Mouse (Mus musculus) kidney, adult 2 months (tissue): ENCODE results near the gene Egflam. TPM values are rescaled to one million over a fixed set of nuclear protein-coding genes. Genes with fewer than 3 reads are reported as not detected.

Experiments used
- DNase-seq: peaks from one replicate; pipeline ENCODE4 v3.0.0; 2021
- H3K27ac ChIP-seq: fragments of 200-500 bp; 2 replicates; pipeline ENCODE4 v1.5.1; 2012; ENCODE audit warnings: low read depth, low read length, control low read depth, inconsistent platforms; ENCODE audit not compliant: insufficient read depth
- H3K27me3 ChIP-seq: fragments of 200-500 bp; replicated peaks from 2 replicates; pipeline ENCODE4 v1.6.1; 2012; ENCODE audit warnings: mild to moderate bottlenecking, moderate library complexity, low read length, inconsistent platforms; ENCODE audit not compliant: control insufficient read depth, insufficient read depth
- H3K36me3 ChIP-seq: fragments of 200-500 bp; 2 replicates; pipeline ENCODE4 v1.6.1; 2012; ENCODE audit warnings: mild to moderate bottlenecking, moderate library complexity, low read length, inconsistent platforms; ENCODE audit not compliant: control insufficient read depth, insufficient read depth
- H3K4me1 ChIP-seq: fragments of 200-500 bp; 2 replicates; pipeline ENCODE4 v1.6.1; 2011; ENCODE audit warnings: low read length; ENCODE audit not compliant: control insufficient read depth, insufficient read depth
- H3K4me3 ChIP-seq: fragments of 200-500 bp; 2 replicates; pipeline ENCODE4 v1.5.1; 2011; ENCODE audit warnings: mild to moderate bottlenecking, low read depth, low read length, control low read depth; ENCODE audit not compliant: insufficient read depth
- CTCF ChIP-seq: fragments of 200-500 bp; conservative IDR thresholded peaks from 2 replicates; pipeline ENCODE4 v1.5.1; 2011; ENCODE audit warnings: low read depth, mild to moderate bottlenecking, control low read depth, low read length, moderate library complexity, mixed read lengths; ENCODE audit not compliant: insufficient read depth, insufficient read length
- POLR2A ChIP-seq: fragments of 200-500 bp; IDR thresholded peaks from one replicate; pipeline ENCODE4 v1.6.1; 2011; ENCODE audit warnings: low read depth, low read length, control low read depth
- WGBS: fragments of 180-500 bp; shearing (Covaris S2); methylation state at CpG from one replicate; pipeline ENCODE4 v1.1.7; 2018; 5-methylcytosine and 5-hydroxymethylcytosine counted together
- polyA plus RNA-seq: library from polyadenylated mRNA; depleted of rRNA; stranded (reverse); fragments of >200 nt; gene quantifications from 2 replicates; pipeline ENCODE4 v1.2.3, GENCODE M21; 2012

The Egflam gene
- polyA plus RNA-seq, 1 experiment = 6.8 TPM

DNA sequence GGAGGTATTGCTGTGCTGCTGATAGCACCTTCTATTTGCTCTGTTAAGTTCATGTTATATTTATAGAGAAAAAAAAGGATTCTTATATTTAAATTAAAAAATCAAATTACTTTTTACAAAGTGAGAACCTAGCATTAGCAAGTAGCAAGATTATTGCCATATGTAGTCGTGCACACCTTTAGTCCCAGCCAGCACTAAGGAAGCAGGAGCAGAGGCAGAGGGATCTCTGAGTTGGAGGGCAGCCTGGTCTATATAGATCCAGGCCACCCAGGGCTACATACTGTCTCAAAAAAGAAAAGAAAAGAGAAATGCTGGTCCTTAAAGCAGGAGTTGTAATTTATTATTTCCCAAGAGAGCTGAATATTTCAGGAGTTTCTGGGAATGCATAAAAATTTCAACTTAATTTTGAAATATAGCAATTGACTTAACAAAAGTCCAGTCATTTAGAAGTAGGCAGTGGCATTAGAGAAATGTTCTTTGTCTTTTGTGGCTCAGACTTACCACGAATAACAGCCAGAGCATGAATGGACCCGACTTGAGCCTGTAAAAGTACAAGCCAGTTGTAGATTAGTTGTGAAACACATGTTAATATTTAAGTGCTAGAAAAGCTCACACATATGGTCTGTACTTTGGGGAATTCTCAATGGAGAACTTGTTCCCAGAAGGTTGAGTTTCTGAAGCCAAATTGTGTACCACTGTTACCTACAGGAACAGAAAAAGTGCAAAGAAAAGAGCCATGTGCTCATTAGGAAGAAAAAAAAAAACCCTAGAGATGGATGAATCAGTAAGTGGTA is 200.3 kb downstream of the Egflam start:
- TF ChIP-seq CTCF (no peak), POLR2A (no peak)
- 70% methylated on average over 3 of the region's 3 CpGs for WGBS
- Histone ChIP-seq H3K27me3 (no peaks in the 10 kb centered on the region), H3K27ac (no peak overlapping the region), H3K4me1 (no peaks in the 10 kb centered on the region), H3K4me3 (no peak overlapping the region), H3K36me3 (no peaks in the 10 kb centered on the region)
- DNase-seq = no peak

GRCm38 (mm10) chr15:7194748-7195221 is 203.4 kb downstream of the Egflam start:
- Histone ChIP-seq H3K36me3 (peaks cover 6% of the 10 kb centered on the region), H3K4me3 (no peak overlapping the region), H3K27ac (no peak overlapping the region), H3K4me1 (no peaks in the 10 kb centered on the region), H3K27me3 (no peaks in the 10 kb centered on the region)
- WGBS = 91% methylated on average over 6 of the region's 6 CpGs
- no peak for TF ChIP-seq CTCF
- no peak for TF ChIP-seq POLR2A
- no peak for DNase-seq

- H3K27ac ChIP-seq = no peak overlapping the region
- no peaks in the 10 kb centered on the region for H3K27me3 ChIP-seq
- H3K4me3 ChIP-seq = no peak overlapping the region
- no peaks in the 10 kb centered on the region for H3K4me1 ChIP-seq
- peaks cover 6% of the 10 kb centered on the region for H3K36me3 ChIP-seq
- TF ChIP-seq POLR2A (no peak), CTCF (no peak)
- no peak for DNase-seq
- WGBS = 57% methylated on average over 13 of the region's 13 CpGs
Observed at GRCm38 (mm10) chr15:7194147-7194720, 204.0 kb downstream of the Egflam start.

DNA sequence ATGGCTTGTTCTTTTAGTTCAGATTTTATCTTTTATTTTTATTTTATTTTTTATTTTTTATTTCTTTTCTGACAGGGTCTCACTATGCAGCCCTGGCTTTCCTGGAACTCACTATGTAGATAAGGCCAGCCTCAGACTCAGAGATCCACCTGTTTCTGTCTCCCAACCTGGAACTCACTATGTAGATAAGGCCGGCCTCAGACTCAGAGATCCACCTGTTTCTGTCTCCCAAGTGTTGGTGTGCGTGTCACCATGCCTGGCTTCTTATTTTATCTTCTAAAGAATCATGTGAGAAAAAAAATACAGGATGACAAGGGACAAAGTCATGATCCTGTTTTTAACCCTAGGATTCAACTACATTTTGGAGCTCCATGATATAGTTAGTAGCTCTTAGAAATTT is 205.6 kb downstream of the Egflam start:
- no peak for TF ChIP-seq POLR2A
- no peak for TF ChIP-seq CTCF
- Histone ChIP-seq H3K4me3 (no peak overlapping the region), H3K4me1 (no peaks in the 10 kb centered on the region), H3K27ac (no peak overlapping the region), H3K36me3 (peaks cover 6% of the 10 kb centered on the region), H3K27me3 (no peaks in the 10 kb centered on the region)
- 94% methylated on average over 2 of the region's 2 CpGs for WGBS
- DNase-seq = no peak

DNA sequence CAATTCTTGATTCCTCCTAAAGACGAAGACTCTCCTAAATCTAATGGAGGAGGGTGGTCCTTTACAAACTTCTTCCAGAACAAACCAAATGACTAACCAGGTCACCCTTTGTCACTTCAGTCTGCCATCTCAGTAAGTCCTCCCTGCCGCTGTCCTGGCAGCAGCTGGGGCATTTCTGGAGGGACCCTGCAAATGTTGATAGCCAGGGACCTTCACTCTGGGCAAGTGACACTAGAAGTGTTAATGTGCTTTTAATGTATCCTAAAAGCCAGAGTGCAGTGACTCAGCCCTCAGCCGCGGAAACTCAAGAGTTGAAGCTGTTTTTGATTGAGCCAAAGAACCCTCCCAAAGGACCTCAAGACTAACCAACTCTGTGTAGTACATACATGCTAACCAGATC is 207.1 kb downstream of the Egflam start:
- DNase-seq = no peak
- 80% methylated on average over 4 of the region's 4 CpGs for WGBS
- H3K27me3 ChIP-seq = no peaks in the 10 kb centered on the region
- no peak overlapping the region for H3K4me3 ChIP-seq
- TF ChIP-seq CTCF (no peak), POLR2A (no peak)
- no peaks in the 10 kb centered on the region for H3K4me1 ChIP-seq
- peaks cover 6% of the 10 kb centered on the region for H3K36me3 ChIP-seq
- H3K27ac ChIP-seq = no peak overlapping the region

DNA sequence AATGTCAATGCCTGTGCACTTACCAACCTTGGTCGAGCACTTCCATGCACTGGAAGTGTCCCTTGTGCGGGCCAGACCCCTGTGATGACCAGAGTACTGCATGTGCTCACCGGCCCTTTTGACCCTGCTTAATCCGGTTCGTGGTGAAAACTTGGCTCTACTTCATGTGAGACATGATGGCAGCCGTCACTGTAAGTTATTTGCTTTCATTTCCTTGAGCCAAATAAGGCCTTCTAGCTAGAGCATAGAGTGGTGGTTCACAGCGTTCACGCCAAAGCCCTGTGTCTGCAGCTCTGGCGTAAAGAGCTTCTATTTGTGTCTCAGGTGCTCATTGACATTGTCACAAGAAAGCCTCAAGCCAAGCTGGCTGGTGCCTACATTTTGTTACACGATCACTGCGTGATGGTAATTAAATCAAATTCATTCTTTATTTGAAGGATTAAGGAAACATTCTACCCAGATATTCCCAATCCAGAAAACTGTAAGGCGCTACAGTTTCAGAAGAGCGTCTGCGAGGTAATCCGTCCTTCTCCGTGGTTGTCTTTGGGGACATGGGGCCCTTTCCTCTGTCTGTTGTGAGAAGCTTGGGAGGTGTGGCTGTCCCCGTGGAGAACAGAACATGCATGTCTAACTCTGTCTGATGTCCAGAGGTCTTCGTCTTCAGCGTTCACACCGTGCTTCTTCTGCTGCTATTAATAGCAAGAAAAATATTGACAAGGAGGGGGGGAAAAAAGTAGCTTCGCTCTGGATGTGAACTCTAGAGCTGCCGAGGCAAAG is 208.3 kb downstream of the Egflam start:
- no peaks in the 10 kb centered on the region for H3K4me1 ChIP-seq
- TF ChIP-seq CTCF = no peak
- no peak for TF ChIP-seq POLR2A
- H3K4me3 ChIP-seq = no peak overlapping the region
- no peaks in the 10 kb centered on the region for H3K27me3 ChIP-seq
- 78% methylated on average over 22 of the region's 22 CpGs for WGBS
- H3K27ac ChIP-seq = no peak overlapping the region
- peak; percentile 40 for DNase-seq
- H3K36me3 ChIP-seq = peaks cover 6% of the 10 kb centered on the region

GRCm38 (mm10) chr15:7187682-7188081 is 210.5 kb downstream of the Egflam start:
- WGBS = 89% methylated on average over 6 of the region's 6 CpGs
- Histone ChIP-seq H3K36me3 (peaks cover 7% of the 10 kb centered on the region), H3K27ac (no peak overlapping the region), H3K27me3 (no peaks in the 10 kb centered on the region), H3K4me3 (no peak overlapping the region), H3K4me1 (no peaks in the 10 kb centered on the region)
- no peak for DNase-seq
- no peak for TF ChIP-seq POLR2A
- no peak for TF ChIP-seq CTCF
